In the genomic region with DNA sequence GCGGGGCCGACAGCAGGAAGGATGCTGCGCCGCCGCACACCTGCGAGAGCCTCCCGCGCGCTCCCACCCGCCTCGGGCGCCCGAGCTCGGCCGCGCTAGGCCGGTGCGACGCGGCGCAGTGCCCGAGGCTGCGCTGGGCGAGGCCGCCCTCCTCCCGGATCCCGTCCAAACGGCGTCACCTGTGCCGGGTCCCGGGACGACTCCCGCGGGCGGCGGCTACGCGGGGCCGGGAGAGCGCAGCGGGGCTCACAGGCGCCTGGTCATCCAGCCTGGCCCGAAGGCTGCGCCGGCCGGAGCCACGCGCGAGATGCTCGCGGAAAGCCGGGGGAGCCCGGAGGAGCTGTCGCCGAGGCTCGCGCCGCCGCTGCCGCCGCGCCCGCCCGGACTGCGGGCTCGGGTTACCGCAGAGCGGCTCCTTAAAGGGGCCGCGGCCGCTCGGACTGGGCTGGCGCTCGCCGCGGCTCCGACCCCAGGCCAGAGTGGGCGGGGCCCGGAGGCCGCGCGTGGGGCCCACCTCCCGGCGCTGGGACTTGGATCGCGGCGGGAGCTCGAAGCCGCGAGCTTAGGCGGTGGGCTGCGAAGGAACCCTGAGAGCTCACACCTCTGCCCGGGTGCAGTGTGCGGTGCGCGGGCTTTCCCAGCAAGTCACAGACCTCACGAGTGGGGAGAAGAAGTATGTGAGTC, we compare ENCODE assay signal across 8 mouse cellular contexts. TPM values are rescaled to one million over a fixed set of nuclear protein-coding genes. Genes with fewer than 3 reads are reported as not detected.
DNase-seq lines count a peak whose midpoint lies in the region; ATAC-seq lines count a peak whose summit lies in the region.

No protein-coding gene starts in this region.

- H3K27me3 ChIP-seq in forebrain, embryonic 14.5 days (replicated peaks; ENCODE audit: control insufficient read depth, insufficient read depth, low read length): peaks cover 12% of the 10 kb centered on the region
- peaks cover 72% of the 10 kb centered on the region for H3K27me3 ChIP-seq in hindbrain, embryonic 10.5 days (ENCODE audit: insufficient read depth, poor library complexity, severe bottlenecking)

- DNase-seq in R1 (ENCODE audit: low read depth, low spot score): peak; percentile 54
- peak; percentile 63 to 84 for DNase-seq in cerebellum, adult 18-20 months
- peak; percentile 66 for DNase-seq in forebrain, embryonic 14.5 days (ENCODE audit: low spot score)
- DNase-seq in hindbrain, embryonic 10.5 days (ENCODE audit: low spot score): peak; percentile 64
- DNase-seq in left cerebral cortex, postnatal 36 days (ENCODE audit: low spot score in 2 of 2): peak; percentile 65 to 76
- peak; percentile 53 to 62 for DNase-seq in right cerebral cortex, adult 2 months (ENCODE audit: low spot score in 2 of 2)
- no peak for DNase-seq in c-Kit-positive CD71-positive TER-119-positive erythroid progenitor cells, embryonic 14.5 days (ENCODE audit: low spot score)

- H3K4me1 ChIP-seq in forebrain, embryonic 14.5 days (ENCODE audit: control insufficient read depth, insufficient read depth, low read length): no peaks in the 10 kb centered on the region
- H3K4me1 ChIP-seq in hindbrain, embryonic 10.5 days (replicated peaks): peaks cover 15% of the 10 kb centered on the region

- ATAC-seq in forebrain, embryonic 14.5 days: peak; percentile 91
- peak; percentile 12 for ATAC-seq in megakaryocyte progenitor cell, adult 5-6 weeks (replicated peaks; ENCODE audit: poor library complexity)

- peak overlapping the region; percentile 96 for H3K4me2 ChIP-seq in forebrain, embryonic 14.5 days (ENCODE audit: low read length)

- no peaks in the 10 kb centered on the region for H3K36me3 ChIP-seq in forebrain, embryonic 14.5 days (ENCODE audit: control insufficient read depth, insufficient read depth, low read length)
- no peaks in the 10 kb centered on the region for H3K36me3 ChIP-seq in hindbrain, embryonic 10.5 days

- no peaks in the 10 kb centered on the region for H3K9me3 ChIP-seq in forebrain, embryonic 14.5 days (replicated peaks; ENCODE audit: control insufficient read depth, low read length)
- no peaks in the 10 kb centered on the region for H3K9me3 ChIP-seq in hindbrain, embryonic 10.5 days

- H3K9ac ChIP-seq in forebrain, embryonic 14.5 days (ENCODE audit: low read length): peak overlapping the region; percentile 90

- intact Hi-C loops in left cerebral cortex, postnatal 36 days (cut with DNase I): loop anchor here (5.0 kb wide), 1 partner anchor 90 kb away; the partner anchor contains the start of gene Rwdd3

- H3K4me3 ChIP-seq in forebrain, embryonic 14.5 days (ENCODE audit: low read depth, low read length): peak overlapping the region; percentile 68
- peak overlapping the region; percentile 88 for H3K4me3 ChIP-seq in hindbrain, embryonic 10.5 days

- under 1% methylated on average over 76 of the region's 97 CpGs for WGBS in forebrain, embryonic 14.5 days
- under 1% methylated on average over 97 of the region's 97 CpGs for WGBS in hindbrain, embryonic 10.5 days

- H3K27ac ChIP-seq in forebrain, embryonic 14.5 days (ENCODE audit: low read depth, low read length): peak overlapping the region; percentile 21; the same call in 1 of the 2 replicates
- peak overlapping the region; percentile 88 for H3K27ac ChIP-seq in hindbrain, embryonic 10.5 days

RNA-seq across cellular contexts. Expression of gene Tmem56, which starts 20.2 kb away (rescaled TPM):
- 2.5 and 3.8 TPM in 2 replicates for polyA plus RNA-seq in forebrain, embryonic 14.5 days (2014; fragmentation: Nextera tagmentation; extraction: Ambion mirVana)
- polyA plus RNA-seq in hindbrain, embryonic 10.5 days (2016; fragmentation: Nextera tagmentation; extraction: Ambion mirVana): 0.84 and 1.1 TPM in 2 replicates
- 10 to 100 TPM; 46.0 to 47.0 TPM for total RNA-seq in left cerebral cortex, postnatal 36 days (2021)
- 5.7 and 8.2 TPM in 2 replicates for total RNA-seq in megakaryocyte progenitor cell, adult 5-6 weeks (2015)
- total RNA-seq in megakaryocyte progenitor cell, adult 5-6 weeks (2017): 4.6 and 5.0 TPM in 2 replicates

RNA-seq across cellular contexts. Expression of gene Alg14, which starts 28.9 kb away (rescaled TPM):
- polyA plus RNA-seq in forebrain, embryonic 14.5 days (2014; fragmentation: Nextera tagmentation; extraction: Ambion mirVana): 40.9 and 46.6 TPM in 2 replicates
- 35.5 and 41.5 TPM in 2 replicates for polyA plus RNA-seq in hindbrain, embryonic 10.5 days (2016; fragmentation: Nextera tagmentation; extraction: Ambion mirVana)
- 10 to 100 TPM; 12.8 to 13.8 TPM for total RNA-seq in left cerebral cortex, postnatal 36 days (2021)
- total RNA-seq in megakaryocyte progenitor cell, adult 5-6 weeks (2015): 16.0 and 24.2 TPM in 2 replicates
- 12.2 and 16.5 TPM in 2 replicates for total RNA-seq in megakaryocyte progenitor cell, adult 5-6 weeks (2017)

Comparison
In these comparisons a context has a peak if more than half of its experiments do, and no peak if none do; other contexts are left out.
1. RNA of gene Tmem56, which starts 20.2 kb away (total RNA-seq): 46.0 to 47.0 TPM in left cerebral cortex, postnatal 36 days; 4.6 to 8.2 TPM in megakaryocyte progenitor cell, adult 5-6 weeks; every median in the first group is over 4 times any median in the second.